Mouse (Mus musculus): Measurements from ENCODE around the gene Art5.
"Not testable (repeated sequence)": the region's sequence is repeated elsewhere in the genome, so short reads cannot be mapped to it uniquely, and the experiment has no call there.

Gene Art5

GRCm38 (mm10) chr7:102081784-102082183 is 27.5 kb downstream of the Art5 start:
- no peak for DNase-seq (ENCODE audit: low spot score in 2 of 2)

- no peak for DNase-seq (ENCODE audit: low spot score in 2 of 2)
Observed at GRCm38 (mm10) chr7:102080311-102080710, 29.0 kb downstream of the Art5 start.

- no peak for DNase-seq (ENCODE audit: low spot score in 2 of 2)
Observed at GRCm38 (mm10) chr7:102078517-102078916, 30.8 kb downstream of the Art5 start.

GRCm38 (mm10) chr7:102076714-102077296 is 32.5 kb downstream of the Art5 start:
- no peak for DNase-seq (ENCODE audit: low spot score in 2 of 2)

GRCm38 (mm10) chr7:102066363-102066762 is 42.9 kb downstream of the Art5 start:
- no peak for DNase-seq (ENCODE audit: low spot score in 2 of 2)

- DNase-seq (ENCODE audit: low spot score in 2 of 2): peak; percentile 91 to 93
Observed at GRCm38 (mm10) chr7:102065046-102065891, 44.0 kb downstream of the Art5 start, which contains the start of the genes Rnf121, Xndc1 and Xntrpc. Gene Rnf121 (minus strand): TSS chr7:102065469. Gene Xndc1 (plus strand): TSS chr7:102065511. Gene Xntrpc (plus strand): TSS chr7:102065713.

GRCm38 (mm10) chr7:102064655-102065045 is 44.6 kb downstream of the Art5 start:
- peak in 1 of 2 experiments; percentile 10 for DNase-seq (ENCODE audit: low spot score in 2 of 2)

GRCm38 (mm10) chr7:102063891-102064290 is 45.4 kb downstream of the Art5 start:
- DNase-seq (ENCODE audit: low spot score in 2 of 2): no peak

- DNase-seq (ENCODE audit: low spot score in 2 of 2): no peak
Observed at GRCm38 (mm10) chr7:102062203-102062602, 47.1 kb downstream of the Art5 start.

GRCm38 (mm10) chr7:102061353-102061752 is 47.9 kb downstream of the Art5 start:
- DNase-seq (ENCODE audit: low spot score in 2 of 2): no peak

- DNase-seq (ENCODE audit: low spot score in 2 of 2): not testable (repeated sequence)
Observed at GRCm38 (mm10) chr7:102048524-102048923, 60.8 kb downstream of the Art5 start.
